Mouse (Mus musculus) frontal cortex, postnatal 14 days (tissue): ENCODE data around the gene Nfatc2.

ENCODE experiments used
- DNase-seq, 2 experiments: peaks; one replicate each; pipeline ENCODE4 v3.0.0; 2022; ENCODE audit warnings: low spot score in 2 of 2

Nfatc2 gene

GRCm38 (mm10) chr2:168532061-168532833 lies 69.2 kb downstream of the Nfatc2 start:
- DNase-seq, result no peak

- DNase-seq, result no peak
These were observed 72.9 kb downstream of the Nfatc2 start for GRCm38 (mm10) chr2:168528551-168528950.

- DNase-seq, result no peak
These were observed 74.0 kb downstream of the Nfatc2 start for GRCm38 (mm10) chr2:168527430-168527792.

- DNase-seq, result no peak
These were observed 74.7 kb downstream of the Nfatc2 start for GRCm38 (mm10) chr2:168526547-168527429.

GRCm38 (mm10) chr2:168525391-168526154 lies 75.9 kb downstream of the Nfatc2 start:
- DNase-seq, result no peak

- DNase-seq, result peak; percentile 71 to 78
These were observed 76.5 kb downstream of the Nfatc2 start for GRCm38 (mm10) chr2:168524905-168525381.

- no peak for DNase-seq
These were observed 79.2 kb downstream of the Nfatc2 start for GRCm38 (mm10) chr2:168522247-168522646.

- no peak for DNase-seq
These were observed 80.7 kb downstream of the Nfatc2 start for GRCm38 (mm10) chr2:168520771-168521170.

GRCm38 (mm10) chr2:168519589-168519988 lies 81.9 kb downstream of the Nfatc2 start:
- no peak for DNase-seq

- no peak for DNase-seq
These were observed 83.2 kb downstream of the Nfatc2 start for GRCm38 (mm10) chr2:168518256-168518659.

GRCm38 (mm10) chr2:168517774-168518173 lies 83.7 kb downstream of the Nfatc2 start:
- no peak for DNase-seq

GRCm38 (mm10) chr2:168516717-168517116 lies 84.7 kb downstream of the Nfatc2 start:
- DNase-seq, result no peak

- no peak for DNase-seq
These were observed 86.0 kb downstream of the Nfatc2 start for GRCm38 (mm10) chr2:168515466-168515865.

- DNase-seq, result no peak
These were observed 87.3 kb downstream of the Nfatc2 start for GRCm38 (mm10) chr2:168514131-168514530.

- no peak for DNase-seq
These were observed 89.9 kb downstream of the Nfatc2 start for GRCm38 (mm10) chr2:168511529-168511928.

- DNase-seq, result no peak
These were observed 92.8 kb downstream of the Nfatc2 start for GRCm38 (mm10) chr2:168508469-168509198.

- no peak for DNase-seq
These were observed 96.8 kb downstream of the Nfatc2 start for GRCm38 (mm10) chr2:168504431-168505182.

- no peak for DNase-seq
These were observed 97.7 kb downstream of the Nfatc2 start for GRCm38 (mm10) chr2:168503735-168504134.

- DNase-seq, result no peak
These were observed 100.7 kb downstream of the Nfatc2 start for GRCm38 (mm10) chr2:168500750-168501149.

- DNase-seq, result no peak
These were observed 101.2 kb downstream of the Nfatc2 start for GRCm38 (mm10) chr2:168500244-168500643.
